Mouse (Mus musculus): ENCODE results near the gene Mks1.

Mks1 gene

GRCm38 (mm10) chr11:87852690-87853596 is at the start of gene Mks1:
Gene Mks1 (plus strand): TSS chr11:87853215.
- WGBS, result 3% methylated on average over 40 of the region's 40 CpGs

GRCm38 (mm10) chr11:87805448-87805847 is 47.6 kb upstream of the Mks1 start:
- 97% methylated on average over 1 of the region's 1 CpGs for WGBS

GRCm38 (mm10) chr11:87807433-87807832 is 45.6 kb upstream of the Mks1 start:
- WGBS, result 86% methylated on average over 6 of the region's 6 CpGs

GRCm38 (mm10) chr11:87808236-87808635 is 44.8 kb upstream of the Mks1 start:
- 82% methylated on average over 7 of the region's 7 CpGs for WGBS

- 35% methylated on average over 4 of the region's 4 CpGs for WGBS
Observed at GRCm38 (mm10) chr11:87811396-87811795, 41.6 kb upstream of the Mks1 start.

- WGBS, result 81% methylated on average over 8 of the region's 8 CpGs
Observed at GRCm38 (mm10) chr11:87814831-87815230, 38.2 kb upstream of the Mks1 start.

GRCm38 (mm10) chr11:87816707-87817442 is 36.1 kb upstream of the Mks1 start:
- 5% methylated on average over 31 of the region's 31 CpGs for WGBS

- WGBS, result 42% methylated on average over 4 of the region's 4 CpGs
Observed at GRCm38 (mm10) chr11:87817443-87817773, 35.6 kb upstream of the Mks1 start.

- WGBS, result 64% methylated on average over 5 of the region's 5 CpGs
Observed at GRCm38 (mm10) chr11:87821502-87821901, 31.5 kb upstream of the Mks1 start.

- WGBS, result 52% methylated on average over 10 of the region's 10 CpGs
Observed at GRCm38 (mm10) chr11:87828239-87828900, 24.6 kb upstream of the Mks1 start, which contains the start of gene Lpo. Gene Lpo (minus strand): TSS chr11:87828289.

GRCm38 (mm10) chr11:87840676-87841075 is 12.3 kb upstream of the Mks1 start:
- WGBS, result 63% methylated on average over 8 of the region's 8 CpGs

GRCm38 (mm10) chr11:87841436-87841835 is 11.6 kb upstream of the Mks1 start:
- WGBS, result 87% methylated on average over 3 of the region's 3 CpGs

- WGBS, result 89% methylated on average over 12 of the region's 12 CpGs
Observed at GRCm38 (mm10) chr11:87846968-87847600, 5.9 kb upstream of the Mks1 start.

- 68% methylated on average over 6 of the region's 6 CpGs for WGBS
Observed at GRCm38 (mm10) chr11:87847884-87848283, 5.1 kb upstream of the Mks1 start.

GRCm38 (mm10) chr11:87853597-87853954 is 561 bp downstream of the Mks1 start:
- 20% methylated on average over 8 of the region's 8 CpGs for WGBS

GRCm38 (mm10) chr11:87854550-87854949 is 1.5 kb downstream of the Mks1 start:
- WGBS, result 88% methylated on average over 7 of the region's 7 CpGs

- WGBS, result 94% methylated on average over 11 of the region's 11 CpGs
Observed at GRCm38 (mm10) chr11:87859273-87859672, 6.3 kb downstream of the Mks1 start.

GRCm38 (mm10) chr11:87860426-87860825 is 7.4 kb downstream of the Mks1 start:
- 91% methylated on average over 9 of the region's 9 CpGs for WGBS

GRCm38 (mm10) chr11:87862805-87863204 is 9.8 kb downstream of the Mks1 start:
- WGBS, result 95% methylated on average over 13 of the region's 13 CpGs

- WGBS, result 88% methylated on average over 1 of the region's 2 CpGs
Observed at GRCm38 (mm10) chr11:87866891-87867290, 13.9 kb downstream of the Mks1 start.

GRCm38 (mm10) chr11:87870096-87870495 is 17.1 kb downstream of the Mks1 start:
- 92% methylated on average over 2 of the region's 2 CpGs for WGBS

GRCm38 (mm10) chr11:87871766-87872165 is 18.8 kb downstream of the Mks1 start:
- 39% methylated on average over 8 of the region's 8 CpGs for WGBS
